Mouse (Mus musculus) midbrain, postnatal 0 days (tissue): Measurements from ENCODE around the gene 1110008L16Rik. TPM values are rescaled to one million over a fixed set of nuclear protein-coding genes. Genes with fewer than 3 reads are reported as not detected.
A peak's percentile ranks its signal among the peaks of the same experiment; 100 is the strongest.

Experiments
- ATAC-seq: fragments of 200-750 bp; cut with Nextera tagmentation; 2 replicates; pipeline ENCODE4 v1.8.0; 2017; ENCODE audit warnings: moderate number of reproducible peaks, mild to moderate bottlenecking, moderate TSS enrichment, moderate library complexity; ENCODE audit not compliant: low FRiP score
- DNase-seq: peaks from one replicate; pipeline ENCODE4 v3.0.0-alpha.2; 2015; ENCODE audit warnings: low spot score
- H3K27ac ChIP-seq: fragments of 300-500 bp; sonication (generic); 2 replicates; pipeline ENCODE4 v1.5.1; 2014; ENCODE audit warnings: low read depth, mild to moderate bottlenecking, low read length, mixed read lengths
- H3K27me3 ChIP-seq: fragments of 300-500 bp; sonication (generic); 2 replicates; pipeline ENCODE4 v1.6.1; 2014; ENCODE audit warnings: low read length, control low read depth, mixed read lengths; ENCODE audit not compliant: insufficient read depth
- H3K36me3 ChIP-seq: fragments of 300-500 bp; sonication (generic); 2 replicates; pipeline ENCODE4 v1.6.1; 2014; ENCODE audit warnings: low read length, control low read depth, mixed read lengths; ENCODE audit not compliant: insufficient read depth
- H3K4me1 ChIP-seq: fragments of 300-500 bp; sonication (generic); 2 replicates; pipeline ENCODE4 v1.6.1; 2014; ENCODE audit warnings: mild to moderate bottlenecking, control low read depth, antibody characterized with exemption, low read length, mixed read lengths; ENCODE audit not compliant: insufficient read depth
- H3K4me2 ChIP-seq: fragments of 300-500 bp; sonication (generic); 2 replicates; pipeline ENCODE4 v1.6.1; 2014; ENCODE audit warnings: low read depth, mild to moderate bottlenecking, low read length, mixed read lengths; ENCODE audit not compliant: poor library complexity, severe bottlenecking
- H3K4me3 ChIP-seq: fragments of 300-500 bp; sonication (generic); 2 replicates; pipeline ENCODE4 v1.5.1; 2014; ENCODE audit warnings: low read depth, mild to moderate bottlenecking, low read length, moderate library complexity
- H3K9ac ChIP-seq: fragments of 300-500 bp; sonication (generic); replicated peaks from 2 replicates; pipeline ENCODE4 v1.6.1; 2014; ENCODE audit warnings: mild to moderate bottlenecking, low read length, moderate library complexity, mixed read lengths; ENCODE audit not compliant: poor library complexity, severe bottlenecking
- H3K9me3 ChIP-seq: fragments of 300-500 bp; sonication (generic); 2 replicates; pipeline ENCODE4 v1.6.1; 2016; ENCODE audit warnings: low read length, control low read depth
- CTCF ChIP-seq: IDR thresholded peaks from 2 replicates; pipeline ENCODE4 v1.5.1; 2016; ENCODE audit warnings: antibody characterized with exemption, mild to moderate bottlenecking
- WGBS: fragments of 180-500 bp; shearing (Covaris S2); extraction: QIAGEN DNeasy Blood & Tissue Kit; methylation state at CpG from one replicate; pipeline ENCODE4 v1.1.7; 2014; 5-methylcytosine and 5-hydroxymethylcytosine counted together
- polyA plus RNA-seq: library from polyadenylated mRNA; unstranded; fragments of >200 nt; fragmentation: Nextera tagmentation; extraction: Ambion mirVana; gene quantifications from 2 replicates; pipeline ENCODE4 v1.2.1, GENCODE M21; 2015
- total RNA-seq: library from RNA; depleted of rRNA; stranded (reverse); fragments of >200 nt; gene quantifications from 2 replicates; pipeline ENCODE4 v1.2.3, GENCODE M21; 2014

Gene 1110008L16Rik
- total and polyA plus RNA-seq, 2 experiments from 2014 or later, result 6.5 to 8.9 TPM

DNA sequence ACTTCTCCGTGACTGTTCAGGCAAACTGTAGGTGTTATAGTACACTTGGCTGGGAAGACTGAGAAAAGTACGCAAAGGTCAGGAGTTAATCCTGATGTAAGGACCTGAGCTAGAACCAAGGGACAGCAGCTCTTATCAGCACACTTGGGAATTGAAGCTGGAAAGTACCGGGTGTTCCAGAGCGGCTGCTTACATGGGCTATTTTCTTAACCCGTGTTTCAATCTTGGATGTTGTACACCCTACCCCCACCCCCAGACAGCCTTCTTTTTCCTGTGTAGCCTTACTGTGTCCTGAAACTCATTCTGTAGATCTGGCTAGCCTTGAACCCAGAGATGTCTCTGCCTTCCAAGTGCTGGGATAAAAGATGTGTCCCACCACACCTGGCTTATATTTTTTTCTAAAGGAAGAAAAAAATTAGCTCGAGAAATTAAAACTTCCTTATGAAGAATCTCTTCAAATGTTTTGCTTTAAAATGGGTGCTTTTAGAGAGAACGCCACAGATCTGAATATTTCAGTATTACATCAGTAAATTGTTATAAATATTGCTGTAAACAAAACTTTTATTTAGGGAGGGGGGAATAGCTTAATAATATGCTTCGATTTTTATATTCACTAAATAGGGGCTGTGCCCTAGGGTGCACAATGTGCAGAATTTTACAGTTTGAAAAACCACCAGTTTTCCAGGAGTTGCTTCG is 98.3 kb downstream of the 1110008L16Rik start:
- Histone ChIP-seq H3K4me1 (peaks cover 11% of the 10 kb centered on the region; the same call in 1 of the 2 replicates), H3K4me2 (peak overlapping the region; percentile 77), H3K27me3 (no peaks in the 10 kb centered on the region), H3K27ac (peak overlapping the region; percentile 86), H3K9me3 (no peaks in the 10 kb centered on the region), H3K36me3 (no peaks in the 10 kb centered on the region), H3K4me3 (peak overlapping the region; percentile 69), H3K9ac (peak overlapping the region; percentile 75)
- DNase-seq (no peak), ATAC-seq (no peak)
- 73% methylated on average over 9 of the region's 9 CpGs for WGBS
- TF ChIP-seq CTCF, result no peak

DNA sequence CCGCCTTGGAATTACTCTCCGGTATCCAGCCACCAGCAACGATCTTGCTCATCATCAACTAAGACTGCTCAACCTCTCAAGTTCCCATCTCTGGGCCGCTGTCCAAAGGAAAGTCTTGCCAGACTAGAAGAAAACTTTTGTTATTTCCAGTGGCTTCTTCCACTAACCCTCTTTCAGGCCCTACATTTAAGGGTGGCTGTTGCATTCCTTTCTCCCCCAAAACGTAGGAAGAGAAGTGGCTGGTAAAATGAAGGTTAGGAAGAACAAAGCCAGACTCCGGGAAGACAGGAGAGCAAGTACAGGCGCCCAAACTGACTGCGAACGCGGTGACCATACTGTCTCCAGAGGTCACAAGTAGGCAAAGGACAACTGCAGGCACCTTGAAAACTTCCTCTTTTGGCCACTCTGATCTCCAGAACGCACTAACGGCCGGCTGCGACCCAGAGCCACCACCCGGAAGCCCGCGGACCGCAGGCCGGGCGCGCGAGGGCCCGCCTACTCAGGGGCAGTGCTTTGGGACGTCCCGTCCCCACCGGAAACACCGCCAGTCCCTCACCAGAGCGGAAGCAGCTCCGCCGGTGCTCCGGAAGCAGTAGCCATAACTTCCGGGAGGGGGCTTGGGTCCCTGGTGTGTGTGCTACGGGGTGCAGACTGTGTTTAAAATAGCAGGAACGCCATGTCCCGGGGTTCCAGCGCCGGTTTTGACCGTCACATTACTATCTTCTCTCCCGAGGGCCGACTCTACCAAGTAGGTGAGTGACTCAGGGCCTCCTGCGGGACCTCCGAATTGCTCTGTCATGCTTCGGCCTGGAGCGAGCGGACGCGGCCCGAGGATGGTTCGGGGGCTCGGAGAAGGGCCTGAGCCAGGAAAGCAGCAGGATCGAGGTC is 99.1 kb downstream of the 1110008L16Rik start:
- Histone ChIP-seq H3K4me1 (peaks cover 11% of the 10 kb centered on the region; the same call in 1 of the 2 replicates), H3K27ac (peak overlapping the region; percentile 86), H3K36me3 (no peaks in the 10 kb centered on the region), H3K4me2 (peak overlapping the region; percentile 77), H3K27me3 (no peaks in the 10 kb centered on the region), H3K9me3 (no peaks in the 10 kb centered on the region), H3K9ac (peak overlapping the region; percentile 75), H3K4me3 (peak overlapping the region; percentile 69)
- peak; percentile 99 for ATAC-seq
- DNase-seq, result peak; percentile 96
- WGBS, result under 1% methylated on average over 51 of the region's 51 CpGs
- TF ChIP-seq CTCF, result peak; percentile 7; the same call in 1 of the 2 replicates

DNA sequence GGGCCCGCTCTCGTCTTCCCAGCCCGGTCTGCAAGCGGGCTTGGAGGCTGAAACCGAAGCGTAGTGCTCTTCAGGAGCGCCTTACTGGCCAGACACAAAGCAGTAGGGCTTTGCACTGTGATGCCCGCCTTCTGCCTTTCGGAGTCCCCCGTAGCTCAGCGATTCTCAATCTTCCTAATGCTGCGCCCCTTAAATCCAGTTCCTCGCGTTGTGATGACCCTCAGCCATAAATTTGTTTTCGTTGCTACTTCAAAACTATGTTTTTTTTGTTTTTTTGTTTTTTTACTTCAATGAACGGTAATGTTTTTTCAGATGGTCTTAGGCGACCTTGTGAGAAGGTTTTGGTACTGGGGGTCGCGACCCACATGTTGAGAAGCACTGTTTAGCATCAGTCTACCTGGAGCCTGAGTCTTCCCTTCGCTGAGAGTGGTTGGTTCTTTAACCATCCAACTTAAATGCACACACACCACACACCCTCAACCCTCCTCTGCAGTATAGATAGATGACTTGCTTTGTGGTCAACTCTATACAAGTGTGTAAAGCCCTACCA is 99.8 kb downstream of the 1110008L16Rik start:
- H3K27me3 ChIP-seq, result no peaks in the 10 kb centered on the region
- TF ChIP-seq CTCF, result no peak
- peak overlapping the region; percentile 77 for H3K4me2 ChIP-seq
- WGBS, result 3% methylated on average over 20 of the region's 20 CpGs
- H3K9me3 ChIP-seq, result no peaks in the 10 kb centered on the region
- H3K4me1 ChIP-seq, result peaks cover 11% of the 10 kb centered on the region; the same call in 1 of the 2 replicates
- H3K36me3 ChIP-seq, result no peaks in the 10 kb centered on the region
- DNase-seq (no peak), ATAC-seq (peak; percentile 17; the same call in 1 of the 2 replicates)
- peak overlapping the region; percentile 69 for H3K4me3 ChIP-seq
- peak overlapping the region; percentile 86 for H3K27ac ChIP-seq
- peak overlapping the region; percentile 75 for H3K9ac ChIP-seq

- no peak for TF ChIP-seq CTCF
- no peak overlapping the region for H3K4me3 ChIP-seq
- no peak overlapping the region for H3K4me2 ChIP-seq
- no peak overlapping the region for H3K27ac ChIP-seq
- H3K36me3 ChIP-seq, result peaks cover 34% of the 10 kb centered on the region
- H3K27me3 ChIP-seq, result no peaks in the 10 kb centered on the region
- WGBS, result 91% methylated on average over 5 of the region's 5 CpGs
- H3K9ac ChIP-seq, result no peak overlapping the region
- DNase-seq (no peak), ATAC-seq (no peak)
- no peaks in the 10 kb centered on the region for H3K4me1 ChIP-seq
- no peaks in the 10 kb centered on the region for H3K9me3 ChIP-seq
These were observed 108.5 kb downstream of the 1110008L16Rik start for GRCm38 (mm10) chr12:55407888-55408287.

GRCm38 (mm10) chr12:55415255-55415654 is 115.9 kb downstream of the 1110008L16Rik start:
- TF ChIP-seq CTCF, result no peak

More at GRCm38 (mm10) chr12:55415255-55415654, 115.9 kb downstream of the 1110008L16Rik start:
- no peak overlapping the region for H3K4me3 ChIP-seq
- 96% methylated on average over 5 of the region's 5 CpGs for WGBS
- H3K4me2 ChIP-seq, result no peak overlapping the region
- H3K4me1 ChIP-seq, result no peaks in the 10 kb centered on the region
- H3K27ac ChIP-seq, result no peak overlapping the region
- no peak overlapping the region for H3K9ac ChIP-seq
- H3K36me3 ChIP-seq, result peaks cover 50% of the 10 kb centered on the region
- H3K27me3 ChIP-seq, result no peaks in the 10 kb centered on the region
- no peak for ATAC-seq
- no peaks in the 10 kb centered on the region for H3K9me3 ChIP-seq
- DNase-seq, result no peak
